ENCODE assay signal across 17 mouse cellular contexts in genomic region chr9:29960236-29960635, GRCm38 (mm10). TPM values are rescaled to one million over a fixed set of nuclear protein-coding genes. Genes with fewer than 3 reads are reported as not detected.
DNase-seq lines count a peak whose midpoint lies in the region; ATAC-seq and TF ChIP-seq lines count a peak whose summit lies in the region.
"Had no signal": no experiment of that assay in that cellular context is flagged by ENCODE, and none has a peak within 500 bp of the region (broad histone marks: within the 10 kb centered on the region; RNA-seq: fewer than 3 reads in every experiment).

No protein-coding gene starts in this region.

- peaks cover 6% of the 10 kb centered on the region for H3K27me3 ChIP-seq in forebrain, embryonic 11.5 days (ENCODE audit: control insufficient read depth, insufficient read depth, low read length)
- peaks cover 59% of the 10 kb centered on the region for H3K27me3 ChIP-seq in forebrain, embryonic 10.5 days (ENCODE audit: poor library complexity, severe bottlenecking)
- no peaks in the 10 kb centered on the region for H3K27me3 ChIP-seq in hindbrain, embryonic 15.5 days
- H3K27me3 ChIP-seq in midbrain, postnatal 0 days (ENCODE audit: insufficient read depth, low read length) = no peaks in the 10 kb centered on the region

- no peak overlapping the region for H3K27ac ChIP-seq in forebrain, embryonic 11.5 days (ENCODE audit: low read depth, low read length)
- no peak overlapping the region for H3K27ac ChIP-seq in forebrain, embryonic 10.5 days
- H3K27ac ChIP-seq in cortical plate, adult 2 months (ENCODE audit: insufficient read depth, low read length) = no peak overlapping the region
- no peak overlapping the region for H3K27ac ChIP-seq in hindbrain, embryonic 15.5 days (replicated peaks)
- no peak overlapping the region for H3K27ac ChIP-seq in midbrain, postnatal 0 days (ENCODE audit: low read depth, low read length)
- H3K27ac ChIP-seq: intestine, embryonic 15.5 days; kidney, embryonic 15.5 days; limb, embryonic 12.5 days; liver, embryonic 13.5 days had no signal

- no peak for ATAC-seq in forebrain, embryonic 11.5 days (replicated peaks; ENCODE audit: low FRiP score)
- 0 out of 2 replicates have a peak, but pooled peaks have one; percentile 1 for ATAC-seq in hindbrain, embryonic 15.5 days (ENCODE audit: low FRiP score, low read depth)
- no peak for ATAC-seq in midbrain, postnatal 0 days (ENCODE audit: low FRiP score)
- ATAC-seq: intestine, embryonic 15.5 days had no signal

- TF ChIP-seq CTCF in cortical plate, adult 2 months (IDR thresholded peaks at IDR 0.05; ENCODE audit: extremely low read depth, insufficient read depth, low read length) = no peak
- no peak for TF ChIP-seq CTCF in midbrain, postnatal 0 days (IDR thresholded peaks at IDR 0.05)

- no peaks in the 10 kb centered on the region for H3K36me3 ChIP-seq in forebrain, embryonic 11.5 days (ENCODE audit: control insufficient read depth, insufficient read depth, low read length)
- no peaks in the 10 kb centered on the region for H3K36me3 ChIP-seq in forebrain, embryonic 10.5 days (replicated peaks)
- no peaks in the 10 kb centered on the region for H3K36me3 ChIP-seq in hindbrain, embryonic 15.5 days
- H3K36me3 ChIP-seq in midbrain, postnatal 0 days (ENCODE audit: insufficient read depth, low read length) = no peaks in the 10 kb centered on the region
- H3K36me3 ChIP-seq: heart, embryonic 12.5 days; intestine, embryonic 15.5 days; kidney, embryonic 15.5 days; limb, embryonic 12.5 days; liver, embryonic 13.5 days had no signal

- H3K9me3 ChIP-seq in forebrain, embryonic 11.5 days (ENCODE audit: control insufficient read depth, low read length) = no peaks in the 10 kb centered on the region
- H3K9me3 ChIP-seq in forebrain, embryonic 10.5 days = no peaks in the 10 kb centered on the region
- no peaks in the 10 kb centered on the region for H3K9me3 ChIP-seq in hindbrain, embryonic 15.5 days
- no peaks in the 10 kb centered on the region for H3K9me3 ChIP-seq in midbrain, postnatal 0 days (ENCODE audit: low read length)
- H3K9me3 ChIP-seq: heart, embryonic 12.5 days; intestine, embryonic 15.5 days; kidney, embryonic 15.5 days; limb, embryonic 12.5 days; liver, embryonic 13.5 days had no signal

- H3K4me2 ChIP-seq in forebrain, embryonic 11.5 days (ENCODE audit: low read depth, low read length, severe bottlenecking) = peak overlapping the region; percentile 5; the same call in 1 of the 2 replicates
- H3K4me2 ChIP-seq in hindbrain, embryonic 15.5 days = peak overlapping the region; percentile 79
- H3K4me2 ChIP-seq in midbrain, postnatal 0 days (ENCODE audit: low read depth, low read length, poor library complexity, severe bottlenecking) = peak overlapping the region; percentile 58
- H3K4me2 ChIP-seq: heart, embryonic 12.5 days; intestine, embryonic 15.5 days; kidney, embryonic 15.5 days; limb, embryonic 12.5 days; liver, embryonic 13.5 days had no signal

- H3K4me3 ChIP-seq in forebrain, embryonic 11.5 days (ENCODE audit: low read depth, low read length) = no peak overlapping the region
- H3K4me3 ChIP-seq in forebrain, embryonic 10.5 days = no peak overlapping the region
- peak overlapping the region; percentile 99 for H3K4me3 ChIP-seq in cortical plate, adult 2 months (ENCODE audit: insufficient read depth, low read length)
- peak overlapping the region; percentile 64 for H3K4me3 ChIP-seq in hindbrain, embryonic 15.5 days
- H3K4me3 ChIP-seq in midbrain, postnatal 0 days (ENCODE audit: low read depth, low read length) = peak overlapping the region; percentile 68; the same call in 1 of the 2 replicates
- H3K4me3 ChIP-seq: erythroblast, embryonic 14.5 days; heart, embryonic 12.5 days; intestine, embryonic 15.5 days; kidney, embryonic 15.5 days; limb, embryonic 12.5 days; liver, embryonic 13.5 days had no signal

- H3K4me1 ChIP-seq in forebrain, embryonic 11.5 days (replicated peaks; ENCODE audit: control insufficient read depth, insufficient read depth, low read length) = peaks cover 8% of the 10 kb centered on the region
- H3K4me1 ChIP-seq in forebrain, embryonic 10.5 days = peaks cover 29% of the 10 kb centered on the region
- H3K4me1 ChIP-seq in cortical plate, adult 2 months (ENCODE audit: control insufficient read depth, insufficient read depth, low read length) = peaks cover 12% of the 10 kb centered on the region
- peaks cover 50% of the 10 kb centered on the region for H3K4me1 ChIP-seq in hindbrain, embryonic 15.5 days (replicated peaks)
- H3K4me1 ChIP-seq in midbrain, postnatal 0 days (ENCODE audit: insufficient read depth, low read length) = peaks cover 7% of the 10 kb centered on the region; the same call in 1 of the 2 replicates
- H3K4me1 ChIP-seq: liver, embryonic 13.5 days had no signal

- WGBS in forebrain, embryonic 11.5 days = 27% methylated on average over 3 of the region's 3 CpGs
- 33% methylated on average over 3 of the region's 3 CpGs for WGBS in forebrain, embryonic 10.5 days
- WGBS in hindbrain, embryonic 15.5 days = 32% methylated on average over 3 of the region's 3 CpGs
- WGBS in midbrain, postnatal 0 days = 13% methylated on average over 3 of the region's 3 CpGs

- DNase-seq in forebrain, embryonic 11.5 days (ENCODE audit: low spot score) = no peak
- DNase-seq in forebrain, embryonic 10.5 days (ENCODE audit: extremely low spot score, low spot score) = no peak
- DNase-seq in midbrain, postnatal 0 days (ENCODE audit: low spot score) = no peak
- DNase-seq in yolk sac, embryonic 10.5 days (ENCODE audit: low spot score) = no peak
- no peak for DNase-seq in lung, postnatal 36 days
- no peak for DNase-seq in kidney, adult 18-20 months
- DNase-seq: liver, embryonic 13.5 days; right cerebral cortex, postnatal 14 days had no signal

- H3K9ac ChIP-seq in forebrain, embryonic 11.5 days (ENCODE audit: low read length) = no peak overlapping the region
- peak overlapping the region; percentile 34; the same call in 1 of the 2 replicates for H3K9ac ChIP-seq in hindbrain, embryonic 15.5 days
- H3K9ac ChIP-seq in midbrain, postnatal 0 days (replicated peaks; ENCODE audit: low read length, poor library complexity, severe bottlenecking) = no peak overlapping the region
- H3K9ac ChIP-seq: heart, embryonic 12.5 days; intestine, embryonic 15.5 days; kidney, embryonic 15.5 days; limb, embryonic 12.5 days; liver, embryonic 13.5 days had no signal

- TF ChIP-seq POLR2A in cortical plate, adult 2 months (IDR thresholded peaks at IDR 0.05; ENCODE audit: extremely low read depth, insufficient read depth, low read length) = no peak

RNA-seq across cellular contexts. Expression of gene Ntm, which starts 2.7 kb away (rescaled TPM):
- polyA plus RNA-seq in forebrain, embryonic 11.5 days (2014; fragmentation: Nextera tagmentation; extraction: Ambion mirVana) = 13.5 and 14.3 TPM in 2 replicates
- polyA plus RNA-seq in forebrain, embryonic 10.5 days (2016; fragmentation: Nextera tagmentation; extraction: Ambion mirVana) = 5.6 and 6.5 TPM in 2 replicates
- polyA plus RNA-seq in cortical plate, adult 2 months (2012; rRNA removed) = 169 and 173 TPM in 2 replicates
- 210 and 250 TPM in 2 replicates for polyA plus RNA-seq in hindbrain, embryonic 15.5 days (2015; fragmentation: Nextera tagmentation; extraction: Ambion mirVana)
- 230 and 244 TPM in 2 replicates for total RNA-seq in midbrain, postnatal 0 days (2014; rRNA removed)
- polyA plus RNA-seq in midbrain, postnatal 0 days (2015; fragmentation: Nextera tagmentation; extraction: Ambion mirVana) = 303 and 322 TPM in 2 replicates
- total RNA-seq: megakaryocyte progenitor cell, adult 5-6 weeks; MEL had no signal

Comparison
In these comparisons a context has a peak if more than half of its experiments do, and no peak if none do; other contexts are left out.
1. H3K4me2 ChIP-seq: peak in every context shown above with its lines; median percentile 79 in hindbrain, embryonic 15.5 days; 58 in midbrain, postnatal 0 days; 5 in forebrain, embryonic 11.5 days.
2. H3K4me3 ChIP-seq: peak in cortical plate, adult 2 months (single experiment), hindbrain, embryonic 15.5 days (single experiment) and midbrain, postnatal 0 days (single experiment); none in forebrain, embryonic 11.5 days (single experiment) and forebrain, embryonic 10.5 days (single experiment).
3. RNA of gene Ntm, which starts 2.7 kb away (polyA plus RNA-seq): 303 to 322 TPM in midbrain, postnatal 0 days, 210 to 250 TPM in hindbrain, embryonic 15.5 days and 169 to 173 TPM in cortical plate, adult 2 months; 13.5 to 14.3 TPM in forebrain, embryonic 11.5 days and 5.6 to 6.5 TPM in forebrain, embryonic 10.5 days; every median in the first group is over 10 times any median in the second.